Comparison of ENCODE assay signal across 34 mouse cellular contexts in genomic region chr13:23699767-23700166, GRCm38 (mm10). TPM values are rescaled to one million over a fixed set of nuclear protein-coding genes. Genes with fewer than 3 reads are reported as not detected.
DNase-seq lines count a peak whose midpoint lies in the region; ATAC-seq and TF ChIP-seq lines count a peak whose summit lies in the region.
"Had no signal": no experiment of that assay in that cellular context is flagged by ENCODE, and none has a peak within 500 bp of the region (broad histone marks: within the 10 kb centered on the region; RNA-seq: fewer than 3 reads in every experiment).

No protein-coding gene starts in this region.

- H3K9me3 ChIP-seq in limb, embryonic 11.5 days (ENCODE audit: control insufficient read depth, low read length): no peaks in the 10 kb centered on the region
- no peaks in the 10 kb centered on the region for H3K9me3 ChIP-seq in limb, embryonic 10.5 days (replicated peaks)
- H3K9me3 ChIP-seq in stomach, postnatal 0 days (ENCODE audit: control insufficient read depth, low read length): no peaks in the 10 kb centered on the region
- H3K9me3 ChIP-seq: embryonic facial prominence, embryonic 15.5 days; forebrain, embryonic 15.5 days; limb, embryonic 15.5 days; midbrain, embryonic 15.5 days; neural tube, embryonic 15.5 days had no signal

- intact Hi-C loops in gastrocnemius, adult 2 months (cut with DNase I): loop anchor here (5.0 kb wide), 2 partner anchors 77 to 117 kb away; partner anchors contain the start of genes Hist1h1e, Hist1h2be and Hist1h4d
- intact Hi-C loops in gastrocnemius, postnatal 36 days (cut with DNase I): loop anchor here (5.0 kb wide), 1 partner anchor 77 kb away; the partner anchor contains the start of genes Hist1h1e and Hist1h2be

- 73% methylated on average over 3 of the region's 3 CpGs for WGBS in limb, embryonic 11.5 days
- WGBS in limb, embryonic 10.5 days: 75% methylated on average over 3 of the region's 3 CpGs
- 87% methylated on average over 3 of the region's 3 CpGs for WGBS in thymus, adult 2 months
- WGBS in stomach, postnatal 0 days: 61% methylated on average over 3 of the region's 3 CpGs

- no peak overlapping the region for H3K9ac ChIP-seq in limb, embryonic 11.5 days (ENCODE audit: low read length)
- no peak overlapping the region for H3K9ac ChIP-seq in stomach, postnatal 0 days (ENCODE audit: low read length)
- H3K9ac ChIP-seq: embryonic facial prominence, embryonic 15.5 days; forebrain, embryonic 15.5 days; limb, embryonic 15.5 days; midbrain, embryonic 15.5 days; neural tube, embryonic 15.5 days had no signal

- H3K36me3 ChIP-seq in limb, embryonic 11.5 days (ENCODE audit: control insufficient read depth, insufficient read depth, low read length): no peaks in the 10 kb centered on the region
- no peaks in the 10 kb centered on the region for H3K36me3 ChIP-seq in limb, embryonic 10.5 days
- no peaks in the 10 kb centered on the region for H3K36me3 ChIP-seq in thymus, adult 2 months (ENCODE audit: control insufficient read depth, insufficient read depth, low read length)
- H3K36me3 ChIP-seq in stomach, postnatal 0 days (ENCODE audit: control insufficient read depth, insufficient read depth, low read length): no peaks in the 10 kb centered on the region
- H3K36me3 ChIP-seq: embryonic facial prominence, embryonic 15.5 days; forebrain, embryonic 15.5 days; limb, embryonic 15.5 days; midbrain, embryonic 15.5 days; neural tube, embryonic 15.5 days had no signal

- TF ChIP-seq EP300 in stomach, postnatal 0 days (optimal IDR thresholded peaks at IDR 0.05): no peak

- no peaks in the 10 kb centered on the region for H3K4me1 ChIP-seq in limb, embryonic 11.5 days (ENCODE audit: control insufficient read depth, insufficient read depth, low read length)
- H3K4me1 ChIP-seq in limb, embryonic 10.5 days: peaks cover 25% of the 10 kb centered on the region
- H3K4me1 ChIP-seq in thymus, adult 2 months (replicated peaks; ENCODE audit: control insufficient read depth, insufficient read depth, low read length): peaks cover 11% of the 10 kb centered on the region
- no peaks in the 10 kb centered on the region for H3K4me1 ChIP-seq in stomach, postnatal 0 days (replicated peaks; ENCODE audit: control insufficient read depth, insufficient read depth)

- TF ChIP-seq CTCF in gastrocnemius, adult 2 months (IDR thresholded peaks at IDR 0.05): peak; percentile 6; the same call in 1 of the 2 replicates
- TF ChIP-seq CTCF in thymus, adult 2 months (IDR thresholded peaks at IDR 0.05; ENCODE audit: borderline replicate concordance, control insufficient read depth, extremely low read depth, insufficient read depth, low read length, poor library complexity): no peak
- TF ChIP-seq CTCF in stomach, postnatal 0 days (IDR thresholded peaks at IDR 0.05; ENCODE audit: low read depth): peak; percentile 30

- TF ChIP-seq POLR2A in thymus, adult 2 months (IDR thresholded peaks at IDR 0.05; ENCODE audit: control insufficient read depth, extremely low read depth, insufficient read depth, low read length, poor library complexity): no peak

- no peak overlapping the region for H3K27ac ChIP-seq in gastrocnemius, adult 2 months
- no peak overlapping the region for H3K27ac ChIP-seq in limb, embryonic 11.5 days (replicated peaks; ENCODE audit: low read depth, low read length)
- H3K27ac ChIP-seq in limb, embryonic 10.5 days: no peak overlapping the region
- no peak overlapping the region for H3K27ac ChIP-seq in thymus, adult 2 months (ENCODE audit: control insufficient read depth, insufficient read depth, low read length)
- H3K27ac ChIP-seq in stomach, postnatal 0 days (replicated peaks): no peak overlapping the region
- H3K27ac ChIP-seq: kidney, postnatal 0 days; macrophage; midbrain, embryonic 15.5 days had no signal

- no peaks in the 10 kb centered on the region for H3K27me3 ChIP-seq in limb, embryonic 11.5 days (ENCODE audit: control insufficient read depth, insufficient read depth, low read length)
- H3K27me3 ChIP-seq in limb, embryonic 10.5 days (ENCODE audit: low read depth, poor library complexity, severe bottlenecking): no peaks in the 10 kb centered on the region
- H3K27me3 ChIP-seq in thymus, adult 2 months (ENCODE audit: control insufficient read depth, insufficient read depth, low read length): no peaks in the 10 kb centered on the region
- H3K27me3 ChIP-seq in stomach, postnatal 0 days (ENCODE audit: control insufficient read depth, insufficient read depth, low read length): no peaks in the 10 kb centered on the region
- H3K27me3 ChIP-seq: embryonic facial prominence, embryonic 15.5 days; forebrain, embryonic 15.5 days; limb, embryonic 15.5 days; midbrain, embryonic 15.5 days; neural tube, embryonic 15.5 days had no signal

- no peak overlapping the region for H3K4me3 ChIP-seq in gastrocnemius, adult 2 months
- no peak overlapping the region for H3K4me3 ChIP-seq in limb, embryonic 11.5 days (ENCODE audit: low read depth, low read length)
- no peak overlapping the region for H3K4me3 ChIP-seq in limb, embryonic 10.5 days
- no peak overlapping the region for H3K4me3 ChIP-seq in thymus, adult 2 months (ENCODE audit: control insufficient read depth, insufficient read depth, low read length)
- H3K4me3 ChIP-seq in stomach, postnatal 0 days (ENCODE audit: low read depth, low read length): no peak overlapping the region
- H3K4me3 ChIP-seq: embryonic facial prominence, embryonic 15.5 days; forebrain, embryonic 15.5 days; limb, embryonic 15.5 days; midbrain, embryonic 15.5 days; neural tube, embryonic 15.5 days had no signal

- no peak overlapping the region for H3K4me2 ChIP-seq in limb, embryonic 11.5 days (ENCODE audit: low read depth, severe bottlenecking)
- H3K4me2 ChIP-seq in stomach, postnatal 0 days (replicated peaks; ENCODE audit: low read depth): no peak overlapping the region
- H3K4me2 ChIP-seq: embryonic facial prominence, embryonic 15.5 days; forebrain, embryonic 15.5 days; limb, embryonic 15.5 days; midbrain, embryonic 15.5 days had no signal

- DNase-seq in gastrocnemius, adult 2 months: no peak
- no peak for DNase-seq in gastrocnemius, postnatal 36 days
- DNase-seq in limb, embryonic 11.5 days (ENCODE audit: low spot score): peak; percentile 16
- no peak for DNase-seq in limb, embryonic 10.5 days (ENCODE audit: low spot score)
- DNase-seq in thymus, adult 2 months: peak; percentile 1
- DNase-seq in thymus, postnatal 0 days (ENCODE audit: low spot score): no peak
- DNase-seq in stomach, postnatal 0 days (ENCODE audit: low spot score): no peak
- no peak for DNase-seq in left cerebral cortex, adult 8-10 months (ENCODE audit: low spot score in 2 of 2)
- DNase-seq: adrenal gland, adult 8-10 months; cerebellum, adult 11 months; heart, postnatal 14 days; kidney, adult 8-10 months; kidney, postnatal 4 days; lung, adult 2 months; lung, postnatal 10 days; right cerebral cortex, postnatal 14 days; thymus, adult 18-20 months; thymus, postnatal 4 days had no signal

- no peak for ATAC-seq in limb, embryonic 11.5 days (ENCODE audit: insufficient number of reproducible peaks, low FRiP score, low TSS enrichment, low read depth)
- ATAC-seq in stomach, postnatal 0 days (ENCODE audit: low FRiP score, low TSS enrichment): no peak
- ATAC-seq: activated CD4-positive, CD25-positive, alpha-beta regulatory T cell, adult 4 months; forebrain, embryonic 15.5 days; hindbrain, embryonic 16.5 days; midbrain, embryonic 15.5 days had no signal

RNA-seq across cellular contexts. Expression of gene Hist1h4c, which starts 1.5 kb away (rescaled TPM):
- total RNA-seq in gastrocnemius, adult 2 months (2021): 10 to 100 TPM; 49.8 to 61.2 TPM
- 10 to 100 TPM; 62.8 to 75.7 TPM for total RNA-seq in gastrocnemius, postnatal 36 days (2021)
- polyA plus RNA-seq in limb, embryonic 11.5 days (2014; fragmentation: Nextera tagmentation; extraction: Ambion mirVana): 6.6 and 7.9 TPM in 2 replicates
- 6.4 and 6.5 TPM in 2 replicates for polyA plus RNA-seq in limb, embryonic 10.5 days (2016; fragmentation: Nextera tagmentation; extraction: Ambion mirVana)
- polyA plus RNA-seq in thymus, adult 2 months (2012; rRNA removed): 69.8 and 70.6 TPM in 2 replicates
- 22.4 and 29.5 TPM in 2 replicates for polyA plus RNA-seq in thymus, postnatal 0 days (2015; fragmentation: Nextera tagmentation; extraction: Ambion mirVana)
- polyA plus RNA-seq in stomach, postnatal 0 days (2015; fragmentation: Nextera tagmentation; extraction: Ambion mirVana): 2.1 and 3.2 TPM in 2 replicates
- 100 to 1,000 TPM in 2 of 4 experiments, 10 to 100 TPM in 2; 87.8 to 116 (median 99.2) TPM for total RNA-seq in left cerebral cortex, adult 8-10 months (2022)

RNA-seq across cellular contexts. Expression of gene Hist1h1t, which starts 4.2 kb away (rescaled TPM):
- not detected for total RNA-seq in gastrocnemius, adult 2 months (2021)
- not detected for total RNA-seq in gastrocnemius, postnatal 36 days (2021)
- polyA plus RNA-seq in limb, embryonic 11.5 days (2014; fragmentation: Nextera tagmentation; extraction: Ambion mirVana): 0.28 TPM in 1 of 2 replicates, not detected in the other
- 0.26 TPM in 1 of 2 replicates, not detected in the other for polyA plus RNA-seq in limb, embryonic 10.5 days (2016; fragmentation: Nextera tagmentation; extraction: Ambion mirVana)
- polyA plus RNA-seq in thymus, adult 2 months (2012; rRNA removed): 0.11 TPM in 1 of 2 replicates, not detected in the other
- not detected in 2 replicates for polyA plus RNA-seq in thymus, postnatal 0 days (2015; fragmentation: Nextera tagmentation; extraction: Ambion mirVana)
- polyA plus RNA-seq in stomach, postnatal 0 days (2015; fragmentation: Nextera tagmentation; extraction: Ambion mirVana): not detected in 2 replicates
- total RNA-seq in left cerebral cortex, adult 8-10 months (2022): under 1 TPM in 1 of 4 experiments, not detected in 3; 0.41 TPM
- total RNA-seq: gastrocnemius, adult 8-10 months; left cerebral cortex, postnatal 25 days had no signal
- polyA plus RNA-seq: activated CD4-positive, CD25-positive, alpha-beta regulatory T cell, adult 4 months; embryonic facial prominence, embryonic 15.5 days; forebrain, embryonic 15.5 days; gonadal fat pad, adult 2 months; hindbrain, embryonic 11.5 days; hindbrain, embryonic 16.5 days; intestine, embryonic 14.5 days; kidney, postnatal 0 days; limb, embryonic 15.5 days; lung, adult 2 months; macrophage; midbrain, embryonic 15.5 days; neural tube, embryonic 15.5 days; small intestine, adult 2 months; stomach, embryonic 14.5 days had no signal

RNA-seq across cellular contexts. Expression of gene Hfe, which starts 10.9 kb away (rescaled TPM):
- total RNA-seq in gastrocnemius, adult 2 months (2021): 10 to 100 TPM; 16.0 to 18.7 TPM
- total RNA-seq in gastrocnemius, postnatal 36 days (2021): 10 to 100 TPM; 17.6 to 27.0 TPM
- 2.1 and 3.7 TPM in 2 replicates for polyA plus RNA-seq in limb, embryonic 11.5 days (2014; fragmentation: Nextera tagmentation; extraction: Ambion mirVana)
- polyA plus RNA-seq in limb, embryonic 10.5 days (2016; fragmentation: Nextera tagmentation; extraction: Ambion mirVana): 1.6 and 2.0 TPM in 2 replicates
- 9.8 and 13.5 TPM in 2 replicates for polyA plus RNA-seq in thymus, adult 2 months (2012; rRNA removed)
- 9.4 and 9.7 TPM in 2 replicates for polyA plus RNA-seq in thymus, postnatal 0 days (2015; fragmentation: Nextera tagmentation; extraction: Ambion mirVana)
- polyA plus RNA-seq in stomach, postnatal 0 days (2015; fragmentation: Nextera tagmentation; extraction: Ambion mirVana): 11.2 and 12.9 TPM in 2 replicates
- 1 to 10 TPM; 3.4 to 7.7 (median 4.6) TPM for total RNA-seq in left cerebral cortex, adult 8-10 months (2022)

RNA-seq across cellular contexts. Expression of gene Hist1h2bc, which starts 15.8 kb away (rescaled TPM):
- 10 to 100 TPM; 59.1 to 76.4 TPM for total RNA-seq in gastrocnemius, adult 2 months (2021)
- total RNA-seq in gastrocnemius, postnatal 36 days (2021): 10 to 100 TPM; 65.6 to 72.3 TPM
- polyA plus RNA-seq in limb, embryonic 11.5 days (2014; fragmentation: Nextera tagmentation; extraction: Ambion mirVana): 19.9 and 21.1 TPM in 2 replicates
- 16.9 and 17.0 TPM in 2 replicates for polyA plus RNA-seq in limb, embryonic 10.5 days (2016; fragmentation: Nextera tagmentation; extraction: Ambion mirVana)
- 153 and 154 TPM in 2 replicates for polyA plus RNA-seq in thymus, adult 2 months (2012; rRNA removed)
- polyA plus RNA-seq in thymus, postnatal 0 days (2015; fragmentation: Nextera tagmentation; extraction: Ambion mirVana): 61.5 and 62.8 TPM in 2 replicates
- 105 and 115 TPM in 2 replicates for polyA plus RNA-seq in stomach, postnatal 0 days (2015; fragmentation: Nextera tagmentation; extraction: Ambion mirVana)
- total RNA-seq in left cerebral cortex, adult 8-10 months (2022): 10 to 100 TPM; 26.9 to 40.2 (median 30.0) TPM

RNA-seq across cellular contexts. Expression of gene Hist1h2ac, which starts 16.0 kb away (rescaled TPM):
- under 1 TPM; 0.84 to 0.92 TPM for total RNA-seq in gastrocnemius, adult 2 months (2021)
- 1 to 10 TPM; 1.3 to 1.4 TPM for total RNA-seq in gastrocnemius, postnatal 36 days (2021)
- 0.96 and 1.0 TPM in 2 replicates for polyA plus RNA-seq in limb, embryonic 11.5 days (2014; fragmentation: Nextera tagmentation; extraction: Ambion mirVana)
- polyA plus RNA-seq in limb, embryonic 10.5 days (2016; fragmentation: Nextera tagmentation; extraction: Ambion mirVana): 0.60 and 0.98 TPM in 2 replicates
- 11.0 and 12.9 TPM in 2 replicates for polyA plus RNA-seq in thymus, adult 2 months (2012; rRNA removed)
- 1.6 and 2.0 TPM in 2 replicates for polyA plus RNA-seq in thymus, postnatal 0 days (2015; fragmentation: Nextera tagmentation; extraction: Ambion mirVana)
- polyA plus RNA-seq in stomach, postnatal 0 days (2015; fragmentation: Nextera tagmentation; extraction: Ambion mirVana): 0.57 and 0.74 TPM in 2 replicates
- 1 to 10 TPM; 1.4 to 2.3 (median 1.9) TPM for total RNA-seq in left cerebral cortex, adult 8-10 months (2022)

Comparison
In these comparisons a context has a peak if more than half of its experiments do, and no peak if none do; other contexts are left out.
1. DNase-seq: peak in limb, embryonic 11.5 days (single experiment) and thymus, adult 2 months (single experiment); none in gastrocnemius, adult 2 months (single experiment), gastrocnemius, postnatal 36 days (0 of 2), limb, embryonic 10.5 days (single experiment), thymus, postnatal 0 days (single experiment), stomach, postnatal 0 days (single experiment) and left cerebral cortex, adult 8-10 months (0 of 2).